17 mouse cellular contexts compared by ENCODE assay signal in the genomic region with DNA sequence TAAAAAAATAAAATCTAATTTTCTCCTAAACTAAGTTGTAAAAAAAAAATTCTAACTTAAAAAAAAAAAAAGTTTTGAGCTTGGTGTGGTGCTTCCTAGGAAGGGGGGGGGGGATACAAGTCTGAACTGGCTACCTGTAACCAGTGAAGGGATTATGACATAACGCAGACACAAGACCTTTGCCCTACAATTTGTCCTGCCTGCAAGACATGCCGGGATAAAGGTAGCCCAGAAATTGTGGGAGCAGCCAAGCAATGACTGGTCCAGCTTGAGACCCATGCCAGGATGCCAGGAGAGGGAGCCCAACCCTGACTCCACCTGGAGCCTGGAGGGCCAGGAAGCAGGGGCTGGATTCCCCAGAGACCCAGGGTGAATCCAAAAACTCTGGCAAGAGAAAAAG. TPM values are rescaled to one million over a fixed set of nuclear protein-coding genes. Genes with fewer than 3 reads are reported as not detected.
DNase-seq lines count a peak whose midpoint lies in the region; ATAC-seq and TF ChIP-seq lines count a peak whose summit lies in the region.
"Had no signal": no experiment of that assay in that cellular context is flagged by ENCODE, and none has a peak within 500 bp of the region (broad histone marks: within the 10 kb centered on the region; RNA-seq: fewer than 3 reads in every experiment).

No protein-coding gene starts in this region.

- H3K79me2 ChIP-seq in liver, adult 2 months (ENCODE audit: control insufficient read depth, insufficient read depth, low read length): no peaks in the 10 kb centered on the region

- no peak for TF ChIP-seq POLR2A in kidney, adult 2 months (IDR thresholded peaks at IDR 0.05; ENCODE audit: low read depth, low read length)
- TF ChIP-seq POLR2A in liver, adult 2 months (IDR thresholded peaks at IDR 0.05; ENCODE audit: extremely low read depth, insufficient read depth, low read length): no peak

- TF ChIP-seq CTCF in kidney, adult 2 months (conservative IDR thresholded peaks at IDR 0.05; ENCODE audit: insufficient read depth, insufficient read length, low read depth, low read length): no peak
- no peak for TF ChIP-seq CTCF in liver, adult 2 months (IDR thresholded peaks at IDR 0.05; ENCODE audit: low read depth, low read length)

- no peaks in the 10 kb centered on the region for H3K9me3 ChIP-seq in liver, embryonic 12.5 days (replicated peaks)
- H3K9me3 ChIP-seq: forebrain, embryonic 10.5 days; heart, embryonic 13.5 days; hindbrain, embryonic 15.5 days had no signal

- no peaks in the 10 kb centered on the region for H3K4me1 ChIP-seq in kidney, adult 2 months (ENCODE audit: control insufficient read depth, insufficient read depth, low read length)
- peaks cover 5% of the 10 kb centered on the region; the same call in 1 of the 2 replicates for H3K4me1 ChIP-seq in liver, adult 2 months (ENCODE audit: control insufficient read depth, insufficient read depth, low read length)
- no peaks in the 10 kb centered on the region for H3K4me1 ChIP-seq in liver, embryonic 12.5 days
- H3K4me1 ChIP-seq: heart, embryonic 13.5 days; hindbrain, embryonic 15.5 days had no signal

- no peaks in the 10 kb centered on the region for H3K36me3 ChIP-seq in kidney, adult 2 months (ENCODE audit: control insufficient read depth, insufficient read depth, low read length)
- H3K36me3 ChIP-seq in liver, adult 2 months (ENCODE audit: control insufficient read depth, insufficient read depth, low read length): no peaks in the 10 kb centered on the region
- no peaks in the 10 kb centered on the region for H3K36me3 ChIP-seq in liver, embryonic 12.5 days
- H3K36me3 ChIP-seq: forebrain, embryonic 10.5 days; heart, embryonic 13.5 days; hindbrain, embryonic 15.5 days had no signal

- peak overlapping the region; percentile 14; the same call in 1 of the 2 replicates for H3K9ac ChIP-seq in liver, adult 2 months (ENCODE audit: low read depth, low read length)
- no peak overlapping the region for H3K9ac ChIP-seq in liver, embryonic 12.5 days
- H3K9ac ChIP-seq: heart, embryonic 13.5 days; hindbrain, embryonic 15.5 days had no signal

- H3K27ac ChIP-seq in kidney, adult 2 months (ENCODE audit: insufficient read depth, low read depth, low read length): no peak overlapping the region
- H3K27ac ChIP-seq in liver, adult 2 months (replicated peaks; ENCODE audit: insufficient read depth, low read depth, low read length): peak overlapping the region; percentile 69
- no peak overlapping the region for H3K27ac ChIP-seq in liver, embryonic 12.5 days
- H3K27ac ChIP-seq: forebrain, embryonic 10.5 days; heart, embryonic 13.5 days; hindbrain, embryonic 15.5 days had no signal

- no peak for ATAC-seq in liver, embryonic 12.5 days
- ATAC-seq: forebrain, embryonic 14.5 days had no signal

- no peak overlapping the region for H3K4me2 ChIP-seq in liver, embryonic 12.5 days
- H3K4me2 ChIP-seq: heart, embryonic 13.5 days; hindbrain, embryonic 15.5 days had no signal

- WGBS in kidney, adult 2 months: 42% methylated on average over 2 of the region's 2 CpGs
- 14% methylated on average over 2 of the region's 2 CpGs for WGBS in liver, adult 2 months
- 69% methylated on average over 2 of the region's 2 CpGs for WGBS in liver, embryonic 12.5 days (ENCODE audit: insufficient replicate concordance)

- H3K27me3 ChIP-seq in kidney, adult 2 months (replicated peaks; ENCODE audit: control insufficient read depth, insufficient read depth, low read length): no peaks in the 10 kb centered on the region
- H3K27me3 ChIP-seq in liver, adult 2 months (ENCODE audit: control insufficient read depth, insufficient read depth, low read length): no peaks in the 10 kb centered on the region
- H3K27me3 ChIP-seq in liver, embryonic 12.5 days (replicated peaks): no peaks in the 10 kb centered on the region
- H3K27me3 ChIP-seq: heart, embryonic 13.5 days; hindbrain, embryonic 15.5 days had no signal

- no peak overlapping the region for H3K4me3 ChIP-seq in kidney, adult 2 months (ENCODE audit: insufficient read depth, low read depth, low read length)
- H3K4me3 ChIP-seq in liver, adult 2 months (ENCODE audit: insufficient read depth, low read depth, low read length): no peak overlapping the region
- no peak overlapping the region for H3K4me3 ChIP-seq in liver, embryonic 12.5 days
- H3K4me3 ChIP-seq: forebrain, embryonic 10.5 days; heart, embryonic 13.5 days; hindbrain, embryonic 15.5 days had no signal

- DNase-seq in adrenal gland, postnatal 14 days: peak; percentile 13
- no peak for DNase-seq in adrenal gland, postnatal 25 days
- peak; percentile 40 for DNase-seq in kidney, adult 2 months
- DNase-seq in kidney, adult 11 months: no peak
- DNase-seq in liver, adult 2 months (ENCODE audit: extremely low read depth, low read depth, low spot score): peak; percentile 89
- no peak for DNase-seq in thymus, postnatal 10 days (ENCODE audit: low spot score in 2 of 2)
- DNase-seq: adrenal gland, postnatal 36 days; cerebellum, adult 11 months; cerebellum, adult 8-10 months; cerebellum, postnatal 14 days; heart, adult 11 months; heart, postnatal 36 days had no signal

RNA-seq across cellular contexts. Expression of a gene that starts 36.2 kb away (rescaled TPM):
- total RNA-seq in adrenal gland, postnatal 14 days (2021): 8.5 and 9.4 TPM in 2 replicates
- total RNA-seq in adrenal gland, postnatal 25 days (2021): 8.8 and 13.8 TPM in 2 replicates
- 12.9 and 15.3 TPM in 2 replicates for polyA plus RNA-seq in kidney, adult 2 months (2012; rRNA removed)
- 14.1 and 17.1 TPM in 2 replicates for total RNA-seq in liver, adult 2 months (2014; rRNA removed)
- polyA plus RNA-seq in liver, adult 2 months (2012; rRNA removed): 7.6 and 8.7 TPM in 2 replicates
- 9.5 and 11.6 TPM in 2 replicates for polyA plus RNA-seq in liver, embryonic 12.5 days (2016; fragmentation: Nextera tagmentation; extraction: Ambion mirVana)

Comparison
In these comparisons a context has a peak if more than half of its experiments do, and no peak if none do; other contexts are left out.
1. DNase-seq: peak in adrenal gland, postnatal 14 days (single experiment), kidney, adult 2 months (single experiment) and liver, adult 2 months (single experiment); none in adrenal gland, postnatal 25 days (single experiment), kidney, adult 11 months (single experiment) and thymus, postnatal 10 days (0 of 2).